Mouse (Mus musculus) heart, embryonic 12.5 days (tissue): ENCODE data around the gene Wipf1. TPM values are rescaled to one million over a fixed set of nuclear protein-coding genes. Genes with fewer than 3 reads are reported as not detected.

ENCODE experiments used
- ATAC-seq: fragments of 200-750 bp; cut with Nextera tagmentation; 2 replicates; pipeline ENCODE4 v1.8.0; 2017; ENCODE audit warnings: moderate TSS enrichment, moderate library complexity; ENCODE audit not compliant: insufficient number of reproducible peaks, low FRiP score
- H3K27ac ChIP-seq: fragments of 300-500 bp; sonication (generic); 2 replicates; pipeline ENCODE4 v1.5.1; 2016; ENCODE audit warnings: mild to moderate bottlenecking, moderate library complexity; ENCODE audit not compliant: poor library complexity, severe bottlenecking
- H3K27me3 ChIP-seq: fragments of 300-500 bp; sonication (generic); replicated peaks from 2 replicates; pipeline ENCODE4 v1.6.1; 2016; ENCODE audit warnings: mild to moderate bottlenecking, moderate library complexity
- H3K36me3 ChIP-seq: fragments of 300-500 bp; sonication (generic); 2 replicates; pipeline ENCODE4 v1.6.1; 2016; ENCODE audit warnings: mild to moderate bottlenecking, moderate library complexity
- H3K4me1 ChIP-seq: fragments of 300-500 bp; sonication (generic); replicated peaks from 2 replicates; pipeline ENCODE4 v1.6.1; 2016; ENCODE audit warnings: mild to moderate bottlenecking
- H3K4me2 ChIP-seq: fragments of 300-500 bp; sonication (generic); 2 replicates; pipeline ENCODE4 v1.6.1; 2016; ENCODE audit warnings: mild to moderate bottlenecking, moderate library complexity
- H3K4me3 ChIP-seq: fragments of 300-500 bp; sonication (generic); 2 replicates; pipeline ENCODE4 v1.5.1; 2016; ENCODE audit warnings: mild to moderate bottlenecking
- H3K9ac ChIP-seq: fragments of 300-500 bp; sonication (generic); 2 replicates; pipeline ENCODE4 v1.6.1; 2016; ENCODE audit warnings: mild to moderate bottlenecking, moderate library complexity
- H3K9me3 ChIP-seq: fragments of 300-500 bp; sonication (generic); replicated peaks from 2 replicates; pipeline ENCODE4 v1.6.1; 2016; ENCODE audit warnings: mild to moderate bottlenecking, moderate library complexity
- WGBS: fragments of 180-500 bp; shearing (Covaris S2); methylation state at CpG from one replicate; pipeline ENCODE4 v1.1.7; 2016; 5-methylcytosine and 5-hydroxymethylcytosine counted together
- polyA plus RNA-seq: library from polyadenylated mRNA; unstranded; fragments of >200 nt; fragmentation: Nextera tagmentation; extraction: Ambion mirVana; gene quantifications from 2 replicates; pipeline ENCODE4 v1.2.1, GENCODE M21; 2016

The Wipf1 gene
- polyA plus RNA-seq, 1 experiment from 2014 or later, result 7.3 TPM

DNA sequence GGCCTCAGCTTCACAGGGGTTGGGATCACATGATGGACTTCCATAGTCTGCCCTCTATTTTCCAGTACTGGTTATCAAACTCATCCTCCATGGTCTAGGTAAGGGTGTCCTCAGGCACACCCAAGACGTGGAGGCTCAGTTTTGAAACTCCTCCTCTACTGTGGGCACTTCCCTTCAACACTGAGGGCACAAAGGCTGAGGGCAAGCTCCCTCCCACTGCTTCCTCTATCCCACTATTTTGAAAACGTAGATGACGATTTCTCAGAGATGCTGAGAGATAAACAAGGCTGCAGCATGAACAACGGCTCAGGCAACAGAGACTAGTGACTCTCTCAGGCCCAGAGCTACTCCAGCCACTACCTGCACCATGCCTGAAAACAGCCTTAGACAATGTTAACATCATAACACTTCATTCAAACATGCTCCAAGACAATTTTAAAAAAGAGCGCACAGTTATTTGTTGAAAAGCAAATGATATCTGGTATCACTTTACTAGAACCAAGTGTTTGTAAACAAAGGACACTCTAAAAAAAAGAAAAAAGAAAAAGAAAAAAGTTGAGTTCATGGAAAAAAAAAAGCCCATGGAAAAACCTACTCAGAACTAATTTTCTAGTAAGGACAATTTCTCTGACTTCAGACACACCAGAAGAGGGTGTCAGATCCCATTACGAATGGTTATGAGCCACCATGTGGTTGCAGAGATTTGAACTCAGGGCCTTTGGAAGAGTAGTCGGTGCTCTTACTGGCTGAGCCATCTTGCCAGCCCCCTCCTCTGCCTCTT lies 62.3 kb downstream of the Wipf1 start:
- peaks cover 22% of the 10 kb centered on the region for H3K4me1 ChIP-seq
- ATAC-seq, result no peak
- WGBS, result 69% methylated on average over 7 of the region's 7 CpGs

DNA sequence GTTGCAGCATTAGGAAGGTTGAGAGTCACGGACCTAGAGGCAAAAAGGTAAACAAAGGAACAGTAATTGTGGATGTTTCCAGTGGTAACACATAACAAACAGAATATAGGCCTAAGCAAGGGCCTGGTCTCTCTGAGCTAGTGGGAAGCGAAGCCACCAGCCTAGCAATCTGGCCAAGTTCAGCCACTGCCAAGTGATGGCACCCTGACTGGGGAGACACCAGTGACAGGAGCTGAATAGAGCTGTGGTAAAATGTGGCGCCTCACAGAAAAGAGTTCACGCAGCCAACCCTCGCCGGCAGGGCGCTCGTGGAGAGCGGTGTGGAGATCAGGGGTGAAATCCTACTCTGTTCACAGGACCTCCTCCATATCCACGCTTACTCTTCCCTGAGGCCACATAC lies 63.1 kb downstream of the Wipf1 start:
- Histone ChIP-seq H3K27me3 (no peaks in the 10 kb centered on the region), H3K9ac (no peak overlapping the region), H3K4me2 (no peak overlapping the region), H3K4me3 (no peak overlapping the region), H3K4me1 (peaks cover 22% of the 10 kb centered on the region), H3K27ac (no peak overlapping the region), H3K9me3 (no peaks in the 10 kb centered on the region), H3K36me3 (no peaks in the 10 kb centered on the region)
- 91% methylated on average over 10 of the region's 10 CpGs for WGBS
- ATAC-seq, result no peak

More for the DNA sequence above, 62.3 kb downstream of the Wipf1 start:
- no peak overlapping the region for H3K27ac ChIP-seq
- H3K9me3 ChIP-seq, result no peaks in the 10 kb centered on the region
- no peak overlapping the region for H3K4me2 ChIP-seq
- H3K36me3 ChIP-seq, result no peaks in the 10 kb centered on the region
- no peak overlapping the region for H3K9ac ChIP-seq
- H3K27me3 ChIP-seq, result no peaks in the 10 kb centered on the region
- no peak overlapping the region for H3K4me3 ChIP-seq

DNA sequence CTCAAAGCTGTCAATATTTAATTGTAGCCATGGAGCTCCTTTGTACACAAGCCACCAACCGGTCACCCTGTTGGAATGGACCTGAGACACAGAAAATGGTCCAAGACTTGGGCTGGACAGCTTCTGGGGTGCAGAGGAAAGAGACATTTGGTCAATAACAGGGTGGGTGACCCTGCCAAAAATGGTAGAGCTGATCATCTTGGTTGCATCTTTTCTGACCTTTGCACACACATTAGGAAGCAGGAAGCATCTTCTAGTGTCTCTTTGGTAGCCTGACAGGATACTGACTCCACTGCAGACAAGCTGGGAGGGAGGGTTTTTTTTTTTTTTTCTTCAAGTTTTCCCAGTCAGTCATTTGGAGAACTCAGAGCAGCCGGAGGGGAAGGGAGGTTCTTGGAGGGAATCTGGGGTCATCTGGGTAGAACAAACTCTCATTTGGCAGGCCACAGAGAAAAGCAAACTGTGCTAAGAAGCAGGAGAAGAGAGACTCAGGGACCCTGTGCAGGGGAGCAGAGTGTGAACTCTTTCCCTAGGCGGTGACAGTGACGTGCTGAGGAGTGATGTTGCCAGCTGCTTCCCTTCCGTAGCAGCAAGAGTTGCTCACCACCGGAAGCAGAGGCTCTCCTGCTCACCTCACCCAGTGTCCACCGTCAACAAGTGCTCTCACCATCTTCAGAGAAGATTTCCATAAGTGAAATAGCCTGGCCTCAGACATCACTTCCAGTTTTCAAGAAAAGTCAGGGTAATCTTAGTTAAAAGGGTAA lies 65.9 kb downstream of the Wipf1 start:
- Histone ChIP-seq H3K9ac (no peak overlapping the region; the same call in 1 of the 2 replicates), H3K27me3 (no peaks in the 10 kb centered on the region), H3K27ac (peak overlapping the region; percentile 12; the same call in 1 of the 2 replicates), H3K4me2 (no peak overlapping the region), H3K4me3 (no peak overlapping the region), H3K9me3 (no peaks in the 10 kb centered on the region), H3K36me3 (no peaks in the 10 kb centered on the region), H3K4me1 (peaks cover 17% of the 10 kb centered on the region)
- WGBS, result 21% methylated on average over 7 of the region's 7 CpGs
- ATAC-seq, result no peak

DNA sequence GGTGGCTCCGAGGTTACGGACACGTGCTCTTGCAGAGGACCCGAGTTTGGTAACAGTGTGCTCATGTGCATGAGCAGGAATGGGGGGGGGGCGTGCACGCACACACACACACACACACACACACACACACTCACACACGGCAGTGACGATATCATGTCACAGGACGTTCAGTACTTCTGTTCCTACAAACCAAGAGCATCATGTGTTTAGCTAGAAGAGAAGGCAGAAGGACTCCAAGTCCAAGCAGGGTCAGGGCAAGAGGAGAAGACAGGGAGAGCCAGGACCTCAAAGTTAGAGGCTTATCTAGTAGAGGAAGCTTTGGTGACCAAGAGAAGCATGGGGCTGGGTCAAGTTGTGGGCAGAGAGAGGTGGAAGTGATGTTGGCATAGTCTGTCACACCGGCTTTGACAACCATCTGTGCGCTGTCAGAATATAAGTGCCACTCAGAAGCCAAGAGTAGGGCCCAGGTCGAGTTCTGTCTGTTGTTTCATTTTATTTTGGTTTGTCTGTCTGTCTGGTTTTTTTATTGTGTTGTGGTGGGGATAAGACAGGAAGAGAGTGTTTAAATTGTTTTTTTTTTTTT lies 66.7 kb downstream of the Wipf1 start:
- H3K27ac ChIP-seq, result no peak overlapping the region
- WGBS, result 82% methylated on average over 12 of the region's 12 CpGs
- H3K4me1 ChIP-seq, result peaks cover 17% of the 10 kb centered on the region
- H3K36me3 ChIP-seq, result no peaks in the 10 kb centered on the region
- H3K4me2 ChIP-seq, result no peak overlapping the region
- H3K9me3 ChIP-seq, result no peaks in the 10 kb centered on the region
- no peaks in the 10 kb centered on the region for H3K27me3 ChIP-seq
- ATAC-seq, result no peak
- H3K9ac ChIP-seq, result no peak overlapping the region
- no peak overlapping the region for H3K4me3 ChIP-seq

DNA sequence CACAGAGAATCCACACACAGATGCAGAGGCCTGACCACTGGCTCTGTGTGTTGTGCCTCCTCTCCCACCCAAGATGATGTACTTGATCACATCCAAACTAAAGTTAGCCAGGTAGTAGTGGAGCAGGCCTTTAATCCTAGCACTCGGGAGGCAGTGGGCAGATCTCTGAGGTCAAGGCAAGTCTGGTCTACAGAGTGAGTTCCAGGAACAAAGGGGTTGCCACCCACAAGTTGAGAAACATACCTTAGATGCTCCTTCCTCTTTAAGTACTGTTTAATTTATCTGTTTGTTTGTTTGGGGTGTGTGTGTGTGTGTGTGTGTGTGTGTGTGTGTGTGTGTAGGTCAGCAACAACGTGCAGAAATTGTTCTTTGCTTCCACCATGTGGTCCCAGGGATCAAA lies 67.3 kb downstream of the Wipf1 start:
- no peaks in the 10 kb centered on the region for H3K36me3 ChIP-seq
- 63% methylated on average over 2 of the region's 2 CpGs for WGBS
- H3K9me3 ChIP-seq, result no peaks in the 10 kb centered on the region
- H3K4me2 ChIP-seq, result no peak overlapping the region
- H3K9ac ChIP-seq, result no peak overlapping the region
- no peak for ATAC-seq
- H3K27me3 ChIP-seq, result no peaks in the 10 kb centered on the region
- H3K4me1 ChIP-seq, result peaks cover 17% of the 10 kb centered on the region
- no peak overlapping the region for H3K4me3 ChIP-seq
- no peak overlapping the region for H3K27ac ChIP-seq

DNA sequence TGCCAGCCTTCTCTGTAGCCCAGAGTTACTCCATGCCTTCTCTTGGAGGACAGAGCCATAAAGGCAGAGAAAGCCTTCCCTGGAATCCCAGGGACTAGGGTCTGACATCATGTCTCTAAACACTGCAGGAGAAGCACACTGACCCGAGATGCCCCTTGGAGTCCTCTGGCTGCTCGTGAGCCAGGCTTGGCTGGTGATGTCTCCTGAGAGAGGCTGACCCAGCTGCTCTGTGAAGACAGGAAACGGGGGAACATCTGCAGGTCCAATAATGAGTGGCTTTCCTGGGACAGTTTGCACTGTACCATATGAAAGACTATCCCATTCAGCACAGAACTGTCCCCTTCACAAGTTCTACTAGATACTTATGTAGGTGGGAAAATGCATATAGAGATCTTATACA lies 69.4 kb downstream of the Wipf1 start:
- Histone ChIP-seq H3K9ac (no peak overlapping the region), H3K9me3 (no peaks in the 10 kb centered on the region), H3K27me3 (no peaks in the 10 kb centered on the region), H3K4me3 (no peak overlapping the region), H3K4me1 (peaks cover 17% of the 10 kb centered on the region), H3K36me3 (no peaks in the 10 kb centered on the region), H3K4me2 (no peak overlapping the region), H3K27ac (no peak overlapping the region)
- 39% methylated on average over 3 of the region's 3 CpGs for whole genome bisulfite sequencing
- no peak for ATAC-seq

DNA sequence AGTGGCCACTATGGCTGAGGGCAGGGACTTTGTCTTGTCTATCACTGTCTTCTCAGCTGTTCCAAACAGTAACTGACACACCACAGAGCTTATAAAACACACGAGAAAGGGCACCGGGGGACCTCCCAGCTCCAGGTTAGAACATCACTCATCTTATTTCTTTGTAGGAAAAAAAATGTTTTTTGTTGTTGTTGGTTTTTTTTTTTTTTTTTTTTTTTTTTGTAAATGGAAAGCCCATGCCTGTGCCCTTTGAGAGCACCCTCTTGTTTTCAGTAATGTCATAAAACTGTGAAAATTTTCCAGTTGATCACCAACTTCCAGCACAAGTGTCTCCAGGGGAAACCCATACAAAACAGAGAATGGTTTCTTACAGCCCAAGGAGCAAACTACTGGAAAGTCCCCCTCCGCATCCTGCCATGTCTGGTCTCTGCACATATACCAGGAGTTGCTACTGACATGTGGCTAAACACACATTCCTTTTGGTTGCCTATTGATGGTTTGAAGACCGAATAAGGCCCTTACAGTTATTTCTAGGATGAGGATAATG lies 69.9 kb downstream of the Wipf1 start:
- no peak overlapping the region for H3K4me3 ChIP-seq
- no peaks in the 10 kb centered on the region for H3K27me3 ChIP-seq
- H3K4me1 ChIP-seq, result peaks cover 17% of the 10 kb centered on the region
- ATAC-seq, result no peak
- no peaks in the 10 kb centered on the region for H3K36me3 ChIP-seq
- no peaks in the 10 kb centered on the region for H3K9me3 ChIP-seq
- no peak overlapping the region for H3K9ac ChIP-seq
- no peak overlapping the region for H3K27ac ChIP-seq
- WGBS, result 71% methylated on average over 4 of the region's 4 CpGs
- no peak overlapping the region for H3K4me2 ChIP-seq

DNA sequence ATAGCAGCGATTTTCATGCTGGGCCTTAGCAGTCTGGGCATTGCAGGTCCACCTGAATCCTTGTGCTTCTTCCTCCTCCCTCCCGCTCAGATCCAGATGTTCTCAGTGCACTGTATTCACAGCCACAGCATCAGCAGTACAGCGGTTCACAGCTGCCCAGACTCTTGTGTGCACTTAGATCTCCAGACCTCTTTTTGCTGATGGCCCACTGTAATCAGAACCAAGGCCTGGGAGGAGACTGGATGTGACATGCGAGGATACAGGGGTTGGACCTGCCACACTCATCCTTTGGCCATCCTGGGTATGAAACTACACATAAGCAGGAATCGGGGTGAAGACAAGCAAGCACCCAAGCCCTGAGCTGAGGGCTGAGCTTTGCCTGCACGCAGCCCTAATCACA lies 72.6 kb downstream of the Wipf1 start:
- H3K36me3 ChIP-seq, result no peaks in the 10 kb centered on the region
- no peak for ATAC-seq
- no peak overlapping the region for H3K4me3 ChIP-seq
- no peak overlapping the region for H3K9ac ChIP-seq
- H3K4me2 ChIP-seq, result no peak overlapping the region
- WGBS, result 84% methylated on average over 6 of the region's 6 CpGs
- H3K4me1 ChIP-seq, result peaks cover 4% of the 10 kb centered on the region; the same call in 1 of the 2 replicates
- H3K27ac ChIP-seq, result no peak overlapping the region
- H3K9me3 ChIP-seq, result no peaks in the 10 kb centered on the region
- no peaks in the 10 kb centered on the region for H3K27me3 ChIP-seq

DNA sequence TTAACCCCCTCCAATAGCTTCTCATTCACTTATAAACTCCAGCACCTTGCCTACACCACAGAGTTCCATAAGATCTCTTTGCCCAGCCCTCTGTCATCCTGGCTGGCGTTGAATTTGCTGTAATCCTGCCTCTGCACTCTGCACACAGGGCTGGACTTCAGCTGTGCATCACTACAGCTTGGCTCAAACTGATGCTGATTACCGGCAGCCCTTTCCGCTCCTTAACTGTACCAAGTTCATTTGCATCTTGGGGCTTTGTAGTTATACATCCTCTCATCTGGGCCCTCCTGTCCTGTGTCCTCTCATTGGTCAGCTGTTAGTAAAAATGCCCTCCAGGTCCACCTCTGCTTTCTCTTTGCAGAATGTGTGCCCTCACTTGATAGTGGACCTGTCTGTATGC lies 73.4 kb downstream of the Wipf1 start:
- Histone ChIP-seq H3K4me2 (no peak overlapping the region), H3K27ac (no peak overlapping the region), H3K4me3 (no peak overlapping the region), H3K36me3 (no peaks in the 10 kb centered on the region), H3K27me3 (no peaks in the 10 kb centered on the region), H3K9me3 (no peaks in the 10 kb centered on the region), H3K9ac (no peak overlapping the region), H3K4me1 (peaks cover 4% of the 10 kb centered on the region; the same call in 1 of the 2 replicates)
- ATAC-seq, result no peak
- WGBS, result 88% methylated on average over 3 of the region's 3 CpGs

DNA sequence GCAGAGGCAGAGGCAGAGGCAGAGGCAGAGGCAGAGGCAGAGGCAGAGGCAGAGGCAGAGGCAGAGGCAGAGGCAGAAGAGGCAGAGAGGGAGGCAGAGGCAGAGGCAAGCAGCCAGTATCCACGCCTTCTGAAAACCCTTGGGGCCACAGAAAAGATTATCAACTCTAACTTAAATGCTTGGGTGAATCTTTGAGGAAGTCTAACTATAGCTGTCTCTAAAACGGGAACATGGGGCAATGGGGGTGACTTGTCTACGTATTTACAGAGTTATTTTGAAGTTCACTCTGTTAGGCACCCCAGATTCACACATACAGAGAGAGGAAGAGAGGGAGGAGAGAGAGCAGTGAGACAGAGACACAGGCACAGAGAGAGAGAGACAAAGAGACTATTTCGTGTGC lies 74.0 kb downstream of the Wipf1 start:
- Histone ChIP-seq H3K36me3 (no peaks in the 10 kb centered on the region), H3K27me3 (no peaks in the 10 kb centered on the region), H3K27ac (no peak overlapping the region), H3K9me3 (no peaks in the 10 kb centered on the region), H3K4me1 (peaks cover 5% of the 10 kb centered on the region; the same call in 1 of the 2 replicates), H3K4me3 (no peak overlapping the region), H3K9ac (no peak overlapping the region), H3K4me2 (no peak overlapping the region)
- whole genome bisulfite sequencing, result 76% methylated on average over 4 of the region's 4 CpGs
- no peak for ATAC-seq

DNA sequence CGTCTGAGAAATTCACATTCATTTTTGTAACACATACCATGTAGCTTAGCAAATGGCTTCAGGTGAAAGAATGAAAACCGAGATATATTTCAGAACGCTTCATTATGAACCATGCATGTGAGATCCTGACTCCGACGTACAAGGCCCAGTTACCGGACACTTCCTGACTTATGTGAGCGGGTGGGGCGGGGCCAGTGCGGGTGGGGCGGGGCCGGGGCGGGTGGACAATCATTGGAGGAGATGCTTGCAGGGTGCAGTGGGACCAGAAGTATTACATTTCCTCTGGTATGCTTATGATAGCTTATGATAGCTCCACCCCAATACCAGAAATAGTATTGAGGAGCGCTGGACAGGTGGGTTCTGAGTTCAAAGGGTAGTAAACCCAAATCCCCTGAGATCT lies 74.9 kb downstream of the Wipf1 start:
- no peak for ATAC-seq

More for the DNA sequence above, 74.9 kb downstream of the Wipf1 start:
- no peaks in the 10 kb centered on the region for H3K36me3 ChIP-seq
- no peak overlapping the region for H3K4me2 ChIP-seq
- no peak overlapping the region for H3K9ac ChIP-seq
- H3K4me3 ChIP-seq, result no peak overlapping the region
- no peaks in the 10 kb centered on the region for H3K9me3 ChIP-seq
- 89% methylated on average over 13 of the region's 13 CpGs for WGBS
- peaks cover 6% of the 10 kb centered on the region; the same call in 1 of the 2 replicates for H3K4me1 ChIP-seq
- no peak overlapping the region for H3K27ac ChIP-seq
- H3K27me3 ChIP-seq, result no peaks in the 10 kb centered on the region
